Mouse (Mus musculus) kidney, adult 2 months (tissue): ENCODE data around the gene Arhgef15.
A peak's percentile ranks its signal among the peaks of the same experiment; 100 is the strongest.

Experiments used
- CTCF ChIP-seq: fragments of 200-500 bp; conservative IDR thresholded peaks from 2 replicates; pipeline ENCODE4 v1.5.1; 2011; ENCODE audit warnings: low read depth, mild to moderate bottlenecking, control low read depth, low read length, moderate library complexity, mixed read lengths; ENCODE audit not compliant: insufficient read depth, insufficient read length
- POLR2A ChIP-seq: fragments of 200-500 bp; IDR thresholded peaks from one replicate; pipeline ENCODE4 v1.6.1; 2011; ENCODE audit warnings: low read depth, low read length, control low read depth

GRCm38 (mm10) chr11:68940516-68940915 is 16.8 kb downstream of the Arhgef15 start:
- TF ChIP-seq POLR2A = peak; percentile 77
- TF ChIP-seq CTCF = no peak
